Mouse (Mus musculus): ENCODE measurements around the gene Man1c1. TPM values are rescaled to one million over a fixed set of nuclear protein-coding genes. Genes with fewer than 3 reads are reported as not detected.
A peak's percentile ranks its signal among the peaks of the same experiment; 100 is the strongest.

The Man1c1 gene
- total and polyA plus RNA-seq, 3 experiments: 0.04 to 0.44 (median 0.20) TPM

DNA sequence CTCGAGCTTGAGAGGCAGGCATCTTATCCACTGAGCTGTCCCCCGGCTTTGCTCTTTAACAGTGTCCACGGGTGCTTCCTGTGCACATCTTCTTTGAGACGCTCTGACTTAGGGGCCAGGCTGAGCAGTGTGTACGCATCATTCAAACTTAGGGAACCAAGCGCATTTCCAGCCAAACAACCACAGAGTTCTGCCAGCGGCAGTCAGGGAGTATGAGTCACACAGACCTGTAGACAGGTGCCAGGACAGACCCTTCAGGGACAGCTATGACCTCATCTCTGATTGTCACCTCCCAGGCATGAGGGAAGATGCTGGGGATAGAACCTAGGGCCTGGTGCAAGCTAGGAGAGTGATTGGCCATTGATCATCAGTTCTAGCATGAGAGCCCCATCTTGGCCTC is 144.9 kb downstream of the Man1c1 start:
- Histone ChIP-seq H3K36me3 (replicated peaks in 1 of 2; ENCODE audit: control insufficient read depth in 1 of 2, insufficient read depth in 1 of 2, low read length in 1 of 2) (no peaks in the 10 kb centered on the region), H3K79me2 (replicated peaks; ENCODE audit: control insufficient read depth, extremely low read depth, insufficient read depth, poor library complexity, severe bottlenecking) (no peaks in the 10 kb centered on the region), H3K4me1 (ENCODE audit: control insufficient read depth in 1 of 2, insufficient read depth in 2 of 2) (peaks cover 0 to 46% of the 10 kb centered on the region in 2 experiments; a peak in 3 of 4 replicates), H3K4me3 (replicated peaks in 1 of 3; ENCODE audit: low read depth in 2 of 3, low read length in 2 of 3, poor library complexity in 1 of 3) (no peak overlapping the region), H3K9ac (ENCODE audit: insufficient read depth, low read depth) (no peak overlapping the region), H3K27me3 (replicated peaks) (no peaks in the 10 kb centered on the region), H3K27ac (ENCODE audit: insufficient read depth, low read depth) (no peak overlapping the region), H3K4me2 (ENCODE audit: insufficient read depth, low read depth, poor library complexity, severe bottlenecking) (no peak overlapping the region), H3K9me3 (replicated peaks; ENCODE audit: low read length) (no peaks in the 10 kb centered on the region)
- in situ Hi-C loops (cut with MboI; ENCODE audit: low pct_ligation_motif_present, low pct_unique_long_range_greater_than_20kb, low sequenced_read_pairs): no loop called here
- peak; percentile 34 for DNase-seq (ENCODE audit: extremely low read depth)
- dilution Hi-C loops (cut with MboI; ENCODE audit: extremely low pct_ligation_motif_present, extremely low pct_unique_long_range_greater_than_20kb, low sequenced_read_pairs): no loop called here
- TF ChIP-seq CHD1 (IDR thresholded peaks at IDR 0.05; ENCODE audit: low read depth, low read length) (no peak), TBP (conservative IDR thresholded peaks at IDR 0.05; ENCODE audit: low read depth, low read length) (no peak)

DNA sequence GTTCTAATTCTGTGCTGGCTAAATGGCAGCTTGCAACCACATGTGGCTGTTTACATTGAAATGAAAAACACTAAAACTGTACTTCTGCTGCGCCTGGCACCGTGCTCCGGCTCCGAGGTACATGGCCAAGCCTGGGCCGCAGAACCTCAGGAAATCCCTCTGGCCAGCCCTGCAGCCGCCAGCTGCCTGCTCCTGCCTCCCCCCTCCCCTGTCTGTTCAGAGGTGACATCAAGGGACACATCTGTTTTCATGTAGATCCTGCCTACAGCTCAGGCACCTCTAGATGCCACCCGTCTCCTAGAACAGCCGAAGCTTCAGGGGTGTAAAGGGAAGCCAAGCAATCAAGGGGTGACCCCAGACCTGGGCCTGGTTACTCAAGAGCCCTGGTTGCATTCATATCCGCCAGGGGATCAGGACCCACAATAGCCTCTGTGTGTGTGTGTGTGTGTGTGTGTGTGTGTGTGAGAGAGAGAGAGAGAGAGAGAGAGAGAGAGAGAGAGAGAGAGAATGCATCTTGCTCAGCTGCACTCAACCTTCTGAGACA is 145.4 kb downstream of the Man1c1 start:
- dilution Hi-C loops (cut with MboI; ENCODE audit: extremely low pct_ligation_motif_present, extremely low pct_unique_long_range_greater_than_20kb, low sequenced_read_pairs): no loop called here
- in situ Hi-C loops (cut with MboI; ENCODE audit: low pct_ligation_motif_present, low pct_unique_long_range_greater_than_20kb, low sequenced_read_pairs): no loop called here
- H3K9ac ChIP-seq (ENCODE audit: insufficient read depth, low read depth): no peak overlapping the region

DNA sequence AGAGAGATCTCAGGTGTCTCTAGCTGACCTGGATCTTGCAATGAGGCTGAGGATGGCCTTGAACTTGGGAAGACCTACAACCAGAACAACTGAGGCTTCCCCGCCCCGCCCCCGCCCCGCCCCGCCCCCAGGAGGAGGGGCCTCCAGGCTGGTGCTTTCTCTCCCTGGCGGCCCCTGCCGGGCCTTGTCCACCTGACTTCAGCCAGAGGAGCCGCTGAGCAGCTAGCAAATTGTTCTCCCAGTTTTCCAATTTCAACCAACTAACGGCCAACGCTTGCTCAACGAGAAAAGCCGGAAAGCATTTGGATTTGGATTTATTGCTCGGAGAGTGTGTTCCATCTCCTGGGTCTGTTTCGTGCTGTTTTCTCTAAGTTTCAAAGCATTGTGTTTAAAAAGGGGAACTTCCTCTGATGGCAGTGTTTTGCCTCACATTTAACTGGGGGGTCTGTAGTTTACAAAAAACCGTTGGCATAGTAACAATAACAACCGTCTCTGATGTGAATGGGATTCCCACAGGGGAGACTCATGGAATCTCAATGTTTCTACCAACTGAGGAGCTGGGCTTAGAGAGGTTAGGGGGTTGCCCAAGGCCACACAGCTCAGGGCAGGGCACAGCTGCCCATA is 146.4 kb downstream of the Man1c1 start:
- no peak for DNase-seq (ENCODE audit: extremely low read depth)
- H3K36me3 ChIP-seq (replicated peaks in 1 of 2; ENCODE audit: control insufficient read depth in 1 of 2, insufficient read depth in 1 of 2, low read length in 1 of 2): no peaks in the 10 kb centered on the region
- H3K27me3 ChIP-seq (replicated peaks): no peaks in the 10 kb centered on the region
- H3K4me3 ChIP-seq (replicated peaks in 1 of 3; ENCODE audit: low read depth in 2 of 3, low read length in 2 of 3, poor library complexity in 1 of 3): no peak overlapping the region
- in situ Hi-C loops (cut with MboI; ENCODE audit: low pct_ligation_motif_present, low pct_unique_long_range_greater_than_20kb, low sequenced_read_pairs): no loop called here
- H3K27ac ChIP-seq (ENCODE audit: insufficient read depth, low read depth): no peak overlapping the region
- no peaks in the 10 kb centered on the region for H3K79me2 ChIP-seq (replicated peaks; ENCODE audit: control insufficient read depth, extremely low read depth, insufficient read depth, poor library complexity, severe bottlenecking)
- H3K4me2 ChIP-seq (ENCODE audit: insufficient read depth, low read depth, poor library complexity, severe bottlenecking): no peak overlapping the region
- no peaks in the 10 kb centered on the region for H3K9me3 ChIP-seq (replicated peaks; ENCODE audit: low read length)
- no peak overlapping the region for H3K9ac ChIP-seq (ENCODE audit: insufficient read depth, low read depth)
- H3K4me1 ChIP-seq (ENCODE audit: control insufficient read depth in 1 of 2, insufficient read depth in 2 of 2): peaks cover 0 to 35% of the 10 kb centered on the region in 2 experiments; a peak in 2 of 4 replicates
- no peak for TF ChIP-seq ZKSCAN1 (IDR thresholded peaks at IDR 0.05; ENCODE audit: borderline replicate concordance, low read depth, low read length)
- no peak for TF ChIP-seq IRF4 (IDR thresholded peaks at IDR 0.05; ENCODE audit: low read depth, low read length)
- TF ChIP-seq NELFE (IDR thresholded peaks at IDR 0.05; ENCODE audit: low read depth, low read length): no peak
- no peak for TF ChIP-seq JUND (conservative IDR thresholded peaks at IDR 0.05; ENCODE audit: low read depth, low read length)
- no peak for TF ChIP-seq ZC3H11A (IDR thresholded peaks at IDR 0.05; ENCODE audit: low read depth, low read length)
- no peak for TF ChIP-seq ELF1 (IDR thresholded peaks at IDR 0.05; ENCODE audit: low read depth, low read length)
- TF ChIP-seq TCF12 (IDR thresholded peaks at IDR 0.05; ENCODE audit: low read depth, low read length): no peak
- TF ChIP-seq E2F4 (IDR thresholded peaks at IDR 0.05; ENCODE audit: insufficient replicate concordance, low read depth, low read length): no peak
- TF ChIP-seq BHLHE40 (IDR thresholded peaks at IDR 0.05; ENCODE audit: low read depth, low read length): no peak
- no peak for TF ChIP-seq MYC (IDR thresholded peaks at IDR 0.05; ENCODE audit: low read depth, low read length)
- no peak for TF ChIP-seq GABPA (IDR thresholded peaks at IDR 0.05; ENCODE audit: insufficient replicate concordance, low read depth, low read length)
- TF ChIP-seq RAD21 (IDR thresholded peaks at IDR 0.05; ENCODE audit: low read depth, low read length): no peak
- TF ChIP-seq POLR2A (IDR thresholded peaks at IDR 0.05; ENCODE audit: low read depth, low read length): no peak
- no peak for TF ChIP-seq UBTF (IDR thresholded peaks at IDR 0.05; ENCODE audit: low read depth, low read length)
- TF ChIP-seq SIN3A (IDR thresholded peaks at IDR 0.05; ENCODE audit: low read length): no peak
- TF ChIP-seq PAX5 (IDR thresholded peaks at IDR 0.05; ENCODE audit: low read length): no peak
- no peak for TF ChIP-seq ZMIZ1 (IDR thresholded peaks at IDR 0.05; ENCODE audit: low read depth, low read length)
- dilution Hi-C loops (cut with MboI; ENCODE audit: extremely low pct_ligation_motif_present, extremely low pct_unique_long_range_greater_than_20kb, low sequenced_read_pairs): no loop called here

More for the DNA sequence above, 145.4 kb downstream of the Man1c1 start:
- peaks cover 0 to 41% of the 10 kb centered on the region in 2 experiments; a peak in 3 of 4 replicates for H3K4me1 ChIP-seq (ENCODE audit: control insufficient read depth in 1 of 2, insufficient read depth in 2 of 2)
- no peak overlapping the region for H3K4me3 ChIP-seq (replicated peaks in 1 of 3; ENCODE audit: low read depth in 2 of 3, low read length in 2 of 3, poor library complexity in 1 of 3)
- H3K27me3 ChIP-seq (replicated peaks): no peaks in the 10 kb centered on the region
- H3K79me2 ChIP-seq (replicated peaks; ENCODE audit: control insufficient read depth, extremely low read depth, insufficient read depth, poor library complexity, severe bottlenecking): no peaks in the 10 kb centered on the region
- H3K27ac ChIP-seq (ENCODE audit: insufficient read depth, low read depth): no peak overlapping the region
- H3K9me3 ChIP-seq (replicated peaks; ENCODE audit: low read length): no peaks in the 10 kb centered on the region
- no peak overlapping the region for H3K4me2 ChIP-seq (ENCODE audit: insufficient read depth, low read depth, poor library complexity, severe bottlenecking)
- no peak for DNase-seq (ENCODE audit: extremely low read depth)
- no peak for TF ChIP-seq CHD1 (IDR thresholded peaks at IDR 0.05; ENCODE audit: low read depth, low read length)
- TF ChIP-seq HCFC1 (IDR thresholded peaks at IDR 0.05; ENCODE audit: low read depth, low read length): no peak
- TF ChIP-seq GABPA (IDR thresholded peaks at IDR 0.05; ENCODE audit: insufficient replicate concordance, low read depth, low read length): no peak
- TF ChIP-seq CHD2 (IDR thresholded peaks at IDR 0.05; ENCODE audit: low read length): no peak
- TF ChIP-seq EP300 (IDR thresholded peaks at IDR 0.05; ENCODE audit: low read length): no peak
- TF ChIP-seq MAX (IDR thresholded peaks at IDR 0.05; ENCODE audit: low read length): no peak
- TF ChIP-seq UBTF (IDR thresholded peaks at IDR 0.05; ENCODE audit: low read depth, low read length): no peak
- no peak for TF ChIP-seq MAFK (IDR thresholded peaks at IDR 0.05; ENCODE audit: insufficient replicate concordance, low read length)
- no peak for TF ChIP-seq SMC3 (IDR thresholded peaks at IDR 0.05; ENCODE audit: low read depth, low read length)
- TF ChIP-seq TCF12 (IDR thresholded peaks at IDR 0.05; ENCODE audit: low read depth, low read length): no peak
- TF ChIP-seq POLR2A (IDR thresholded peaks at IDR 0.05; ENCODE audit: low read depth, low read length): no peak
- TF ChIP-seq MAZ (IDR thresholded peaks at IDR 0.05; ENCODE audit: low read depth, low read length): no peak
- no peak for TF ChIP-seq USF2 (conservative IDR thresholded peaks at IDR 0.05; ENCODE audit: low read depth, low read length)
- no peak for TF ChIP-seq SIN3A (IDR thresholded peaks at IDR 0.05; ENCODE audit: low read length)
- TF ChIP-seq NRF1 (IDR thresholded peaks at IDR 0.05; ENCODE audit: low read depth, low read length): no peak
- TF ChIP-seq USF1 (IDR thresholded peaks at IDR 0.05; ENCODE audit: low read depth, low read length): no peak
- no peaks in the 10 kb centered on the region for H3K36me3 ChIP-seq (replicated peaks in 1 of 2; ENCODE audit: control insufficient read depth in 1 of 2, insufficient read depth in 1 of 2, low read length in 1 of 2)
